In the genomic region with DNA sequence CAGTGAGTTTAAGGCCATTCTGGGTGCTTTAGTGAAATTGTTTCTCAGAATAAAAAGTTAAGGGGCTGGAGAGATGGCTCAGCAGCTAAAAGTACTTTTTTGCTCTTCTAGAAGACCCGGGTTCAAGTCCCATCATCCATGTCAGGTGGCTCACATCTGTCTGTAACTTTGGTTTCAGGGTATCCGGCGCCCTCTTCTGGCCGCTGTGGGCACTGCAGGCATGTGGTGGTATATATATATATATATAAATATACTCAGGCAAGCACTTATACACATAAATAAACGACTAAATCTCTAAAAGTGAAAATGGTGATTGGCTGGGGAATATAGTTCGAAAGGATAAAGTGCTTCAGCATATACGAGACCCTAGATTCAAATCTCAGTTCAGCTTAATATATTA, we compare ENCODE assay signal across 11 mouse cellular contexts.
DNase-seq lines count a peak whose midpoint lies in the region; ATAC-seq and TF ChIP-seq lines count a peak whose summit lies in the region.
"Had no signal": no experiment of that assay in that cellular context is flagged by ENCODE, and none has a peak within 500 bp of the region (broad histone marks: within the 10 kb centered on the region; RNA-seq: fewer than 3 reads in every experiment).

No protein-coding gene starts in this region.

- no peak for TF ChIP-seq POLR2A in cortical plate, adult 2 months (IDR thresholded peaks at IDR 0.05; ENCODE audit: extremely low read depth, insufficient read depth, low read length)

- TF ChIP-seq CTCF in cortical plate, adult 2 months (IDR thresholded peaks at IDR 0.05; ENCODE audit: extremely low read depth, insufficient read depth, low read length), result 0 out of 2 replicates have a peak, but pooled peaks have one; percentile 13

- no peak overlapping the region for H3K27ac ChIP-seq in cortical plate, adult 2 months (ENCODE audit: insufficient read depth, low read length)
- H3K27ac ChIP-seq: forebrain, embryonic 10.5 days; neural tube, embryonic 12.5 days had no signal

- H3K4me3 ChIP-seq in cortical plate, adult 2 months (ENCODE audit: insufficient read depth, low read length), result no peak overlapping the region
- H3K4me3 ChIP-seq: forebrain, embryonic 10.5 days; neural tube, embryonic 12.5 days had no signal

- ATAC-seq in CD4-positive, CD25-positive, alpha-beta regulatory T cell, adult 4 months, result no peak

- no peaks in the 10 kb centered on the region for H3K4me1 ChIP-seq in cortical plate, adult 2 months (ENCODE audit: control insufficient read depth, insufficient read depth, low read length)
- H3K4me1 ChIP-seq: forebrain, embryonic 10.5 days; neural tube, embryonic 12.5 days had no signal

- peak; percentile 13 for DNase-seq in CD4-positive, CD25-positive, alpha-beta regulatory T cell, adult 2 months (ENCODE audit: low read depth, low spot score)
- peak; percentile 16 for DNase-seq in layer of hippocampus, adult 11-12 months (ENCODE audit: low spot score)
- no peak for DNase-seq in layer of hippocampus, adult 9-11 months
- DNase-seq in A20 (ENCODE audit: low read depth, low spot score), result peak; percentile 58
- no peak for DNase-seq in embryo, embryonic 9.5 days (ENCODE audit: extremely low spot score)
- DNase-seq in gastrocnemius, postnatal 10 days, result no peak
- DNase-seq: heart, postnatal 36 days had no signal

Comparison
In these comparisons a context has a peak if more than half of its experiments do, and no peak if none do; other contexts are left out.
1. DNase-seq: peak in CD4-positive, CD25-positive, alpha-beta regulatory T cell, adult 2 months (single experiment), layer of hippocampus, adult 11-12 months (single experiment) and A20 (single experiment); none in layer of hippocampus, adult 9-11 months (single experiment), embryo, embryonic 9.5 days (single experiment) and gastrocnemius, postnatal 10 days (single experiment).